Mouse (Mus musculus) activated CD4-positive, CD25-positive, alpha-beta regulatory T cell, adult 4 months (primary cell): ENCODE results near the gene Tbc1d22a. TPM values are rescaled to one million over a fixed set of nuclear protein-coding genes. Genes with fewer than 3 reads are reported as not detected.
"Not testable (repeated sequence)": the region's sequence is repeated elsewhere in the genome, so short reads cannot be mapped to it uniquely, and the experiment has no call there.

Experiments used
- ATAC-seq: one replicate; pipeline ENCODE4 v1.8.0; 2017
- polyA plus RNA-seq, 2 experiments: library from polyadenylated mRNA; unstranded; fragments of 100-300 nt; shearing (Covaris generic); gene quantifications; one replicate each; pipeline ENCODE4 v1.2.1; 2017

Tbc1d22a gene
- polyA plus RNA-seq, 2 experiments from 2014 or later: 10.6 to 13.1 TPM

- no peak for ATAC-seq
Measured at GRCm38 (mm10) chr15:86203942-86204561, 10.2 kb upstream of the Tbc1d22a start.

GRCm38 (mm10) chr15:86205300-86205699, 9.0 kb upstream of the Tbc1d22a start:
- peak; percentile 65 for ATAC-seq

- no peak for ATAC-seq
Measured at GRCm38 (mm10) chr15:86206385-86206784, 7.9 kb upstream of the Tbc1d22a start.

- not testable (repeated sequence) for ATAC-seq
Measured at GRCm38 (mm10) chr15:86212193-86212592, 2.1 kb upstream of the Tbc1d22a start.

- ATAC-seq: peak; percentile 12
Measured at GRCm38 (mm10) chr15:86214549-86215201, 416 bp downstream of the Tbc1d22a start.

GRCm38 (mm10) chr15:86216641-86217040, 2.4 kb downstream of the Tbc1d22a start:
- not testable (repeated sequence) for ATAC-seq

GRCm38 (mm10) chr15:86219534-86220228, 5.4 kb downstream of the Tbc1d22a start:
- ATAC-seq: no peak

- no peak for ATAC-seq
Measured at GRCm38 (mm10) chr15:86220229-86220630, 6.0 kb downstream of the Tbc1d22a start.

GRCm38 (mm10) chr15:86220715-86221114, 6.5 kb downstream of the Tbc1d22a start:
- ATAC-seq: no peak

GRCm38 (mm10) chr15:86221369-86221768, 7.1 kb downstream of the Tbc1d22a start:
- ATAC-seq: no peak

GRCm38 (mm10) chr15:86221901-86222300, 7.6 kb downstream of the Tbc1d22a start:
- ATAC-seq: not testable (repeated sequence)

GRCm38 (mm10) chr15:86224972-86225551, 10.8 kb downstream of the Tbc1d22a start:
- ATAC-seq: no peak

GRCm38 (mm10) chr15:86226221-86226620, 12.0 kb downstream of the Tbc1d22a start:
- ATAC-seq: no peak

- no peak for ATAC-seq
Measured at GRCm38 (mm10) chr15:86226968-86227367, 12.7 kb downstream of the Tbc1d22a start.

GRCm38 (mm10) chr15:86228186-86228585, 13.9 kb downstream of the Tbc1d22a start:
- peak; percentile 52 for ATAC-seq

GRCm38 (mm10) chr15:86229088-86229487, 14.8 kb downstream of the Tbc1d22a start:
- ATAC-seq: no peak

- no peak for ATAC-seq
Measured at GRCm38 (mm10) chr15:86229623-86230022, 15.4 kb downstream of the Tbc1d22a start.

- ATAC-seq: no peak
Measured at GRCm38 (mm10) chr15:86231170-86231569, 16.9 kb downstream of the Tbc1d22a start.

- ATAC-seq: no peak
Measured at GRCm38 (mm10) chr15:86231831-86232512, 17.7 kb downstream of the Tbc1d22a start.

GRCm38 (mm10) chr15:86234001-86234400, 19.7 kb downstream of the Tbc1d22a start:
- ATAC-seq: no peak

- ATAC-seq: no peak
Measured at GRCm38 (mm10) chr15:86234517-86235441, 20.5 kb downstream of the Tbc1d22a start.

- no peak for ATAC-seq
Measured at GRCm38 (mm10) chr15:86236252-86236651, 22.0 kb downstream of the Tbc1d22a start.
